Mouse (Mus musculus): ENCODE measurements at regions not wholly inside any gene's neighbourhood (a gene's known extent, or its start where the extent isn't known, plus 50 kb on each side); places are given as distances from the start of the nearest gene placed in this dataset.

DNA sequence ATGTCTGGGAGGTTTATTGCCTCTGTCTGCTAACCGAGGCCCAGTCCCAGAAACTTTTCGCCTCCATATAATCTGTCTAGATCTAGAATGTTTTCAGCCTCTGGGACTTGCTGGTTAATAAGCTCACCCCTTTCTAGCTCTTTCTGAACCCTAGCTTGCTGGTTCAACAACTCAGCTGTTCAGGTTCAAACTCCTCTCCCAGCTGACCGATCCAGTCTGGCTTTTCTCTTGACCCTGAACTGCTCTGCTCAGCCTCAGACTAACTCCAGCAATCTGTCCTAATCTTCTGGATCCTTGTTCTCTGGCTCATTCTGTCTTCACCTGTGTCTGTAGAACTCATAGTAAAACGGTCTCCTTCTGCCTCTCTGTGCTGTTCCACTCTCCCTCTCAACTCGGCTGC is 86.2 kb upstream of the Plxnc1 start:
- Histone ChIP-seq H3K4me1 (ENCODE audit: control insufficient read depth, insufficient read depth, low read length) (no peaks in the 10 kb centered on the region), H3K9ac (replicated peaks; ENCODE audit: low read depth, low read length) (no peak overlapping the region), H3K27me3 (ENCODE audit: control insufficient read depth, insufficient read depth, low read length) (no peaks in the 10 kb centered on the region), H3K4me3 (ENCODE audit: low read depth, low read length) (no peak overlapping the region), H3K36me3 (ENCODE audit: control insufficient read depth, insufficient read depth, low read length) (no peaks in the 10 kb centered on the region), H3K4me2 (ENCODE audit: low read depth, low read length) (no peak overlapping the region), H3K9me3 (ENCODE audit: control insufficient read depth, low read length) (no peaks in the 10 kb centered on the region), H3K27ac (ENCODE audit: low read depth, low read length) (no peak overlapping the region)
- ATAC-seq (ENCODE audit: low read depth) = no peak
- 73% methylated on average over 5 of the region's 5 CpGs for WGBS

GRCm38 (mm10) chr10:95029554-95029953 is 84.9 kb upstream of the Plxnc1 start:
- no peaks in the 10 kb centered on the region for H3K36me3 ChIP-seq (ENCODE audit: control insufficient read depth, insufficient read depth, low read length)
- H3K4me3 ChIP-seq (ENCODE audit: low read depth, low read length) = no peak overlapping the region
- H3K27me3 ChIP-seq (ENCODE audit: control insufficient read depth, insufficient read depth, low read length) = no peaks in the 10 kb centered on the region
- H3K9me3 ChIP-seq (ENCODE audit: control insufficient read depth, low read length) = no peaks in the 10 kb centered on the region
- H3K4me2 ChIP-seq (ENCODE audit: low read depth, low read length) = no peak overlapping the region
- no peak overlapping the region for H3K9ac ChIP-seq (replicated peaks; ENCODE audit: low read depth, low read length)
- no peaks in the 10 kb centered on the region for H3K4me1 ChIP-seq (ENCODE audit: control insufficient read depth, insufficient read depth, low read length)
- no peak overlapping the region for H3K27ac ChIP-seq (ENCODE audit: low read depth, low read length)
- WGBS = 87% methylated on average over 3 of the region's 3 CpGs
- ATAC-seq (ENCODE audit: low read depth) = no peak

DNA sequence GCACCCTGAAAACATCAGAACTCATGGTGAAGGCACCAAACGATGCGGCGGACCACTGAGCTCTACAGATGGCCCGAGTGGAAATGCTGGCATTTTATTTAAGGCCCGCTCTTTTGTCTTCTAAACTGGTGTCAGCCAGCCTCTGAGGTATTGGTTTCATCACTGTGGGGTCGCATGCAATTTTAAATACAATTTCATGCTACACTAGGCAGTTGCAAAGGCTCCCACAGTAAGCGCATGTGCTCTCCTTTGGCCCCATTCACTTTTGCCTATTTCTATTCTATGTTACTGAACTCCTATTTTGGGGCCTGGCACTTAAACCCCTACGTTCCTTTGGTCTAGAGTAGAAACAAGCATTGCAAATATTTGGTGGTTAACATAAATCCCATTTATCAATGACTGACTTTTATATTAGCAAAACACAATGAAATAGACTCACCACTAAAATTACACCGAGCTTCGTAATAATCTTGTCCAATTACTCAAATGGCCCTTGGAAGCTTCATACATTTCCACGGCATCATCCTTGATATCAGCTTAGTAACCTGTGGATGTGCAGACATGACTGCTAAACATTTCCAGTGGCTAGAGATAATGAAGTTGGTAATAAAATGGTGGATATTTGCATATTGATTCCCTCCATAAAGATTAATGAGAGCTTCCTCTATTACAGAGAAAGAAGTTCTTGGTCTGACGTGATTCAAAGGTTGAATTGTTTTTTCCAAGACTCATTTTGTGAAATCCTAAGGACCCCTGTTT is 81.1 kb upstream of the Plxnc1 start:
- H3K4me2 ChIP-seq (ENCODE audit: low read depth, low read length) = no peak overlapping the region
- WGBS = 43% methylated on average over 12 of the region's 12 CpGs
- H3K9me3 ChIP-seq (ENCODE audit: control insufficient read depth, low read length) = no peaks in the 10 kb centered on the region
- ATAC-seq (ENCODE audit: low read depth) = peak; percentile 71
- peak overlapping the region; percentile 49 for H3K27ac ChIP-seq (ENCODE audit: low read depth, low read length)
- no peaks in the 10 kb centered on the region for H3K4me1 ChIP-seq (ENCODE audit: control insufficient read depth, insufficient read depth, low read length)
- H3K36me3 ChIP-seq (ENCODE audit: control insufficient read depth, insufficient read depth, low read length) = no peaks in the 10 kb centered on the region
- no peak overlapping the region for H3K9ac ChIP-seq (replicated peaks; ENCODE audit: low read depth, low read length)
- no peaks in the 10 kb centered on the region for H3K27me3 ChIP-seq (ENCODE audit: control insufficient read depth, insufficient read depth, low read length)
- no peak overlapping the region for H3K4me3 ChIP-seq (ENCODE audit: low read depth, low read length)

GRCm38 (mm10) chr10:95021209-95021608 is 76.6 kb upstream of the Plxnc1 start:
- ATAC-seq (ENCODE audit: low read depth) = no peak
- Histone ChIP-seq H3K4me2 (ENCODE audit: low read depth, low read length) (no peak overlapping the region), H3K27me3 (ENCODE audit: control insufficient read depth, insufficient read depth, low read length) (no peaks in the 10 kb centered on the region), H3K4me3 (ENCODE audit: low read depth, low read length) (no peak overlapping the region), H3K4me1 (ENCODE audit: control insufficient read depth, insufficient read depth, low read length) (no peaks in the 10 kb centered on the region), H3K27ac (ENCODE audit: low read depth, low read length) (no peak overlapping the region), H3K9me3 (ENCODE audit: control insufficient read depth, low read length) (no peaks in the 10 kb centered on the region), H3K36me3 (ENCODE audit: control insufficient read depth, insufficient read depth, low read length) (no peaks in the 10 kb centered on the region), H3K9ac (replicated peaks; ENCODE audit: low read depth, low read length) (no peak overlapping the region)
- 59% methylated on average over 1 of the region's 1 CpGs for WGBS

- Histone ChIP-seq H3K27me3 (ENCODE audit: control insufficient read depth, insufficient read depth, low read length) (no peaks in the 10 kb centered on the region), H3K9ac (replicated peaks; ENCODE audit: low read depth, low read length) (no peak overlapping the region), H3K27ac (ENCODE audit: low read depth, low read length) (no peak overlapping the region), H3K4me2 (ENCODE audit: low read depth, low read length) (no peak overlapping the region), H3K36me3 (ENCODE audit: control insufficient read depth, insufficient read depth, low read length) (no peaks in the 10 kb centered on the region), H3K4me1 (ENCODE audit: control insufficient read depth, insufficient read depth, low read length) (no peaks in the 10 kb centered on the region), H3K9me3 (ENCODE audit: control insufficient read depth, low read length) (no peaks in the 10 kb centered on the region), H3K4me3 (ENCODE audit: low read depth, low read length) (no peak overlapping the region)
- WGBS = 94% methylated on average over 7 of the region's 7 CpGs
- ATAC-seq (ENCODE audit: low read depth) = no peak
Measured at GRCm38 (mm10) chr10:95016896-95017295, 72.3 kb upstream of the Plxnc1 start.

DNA sequence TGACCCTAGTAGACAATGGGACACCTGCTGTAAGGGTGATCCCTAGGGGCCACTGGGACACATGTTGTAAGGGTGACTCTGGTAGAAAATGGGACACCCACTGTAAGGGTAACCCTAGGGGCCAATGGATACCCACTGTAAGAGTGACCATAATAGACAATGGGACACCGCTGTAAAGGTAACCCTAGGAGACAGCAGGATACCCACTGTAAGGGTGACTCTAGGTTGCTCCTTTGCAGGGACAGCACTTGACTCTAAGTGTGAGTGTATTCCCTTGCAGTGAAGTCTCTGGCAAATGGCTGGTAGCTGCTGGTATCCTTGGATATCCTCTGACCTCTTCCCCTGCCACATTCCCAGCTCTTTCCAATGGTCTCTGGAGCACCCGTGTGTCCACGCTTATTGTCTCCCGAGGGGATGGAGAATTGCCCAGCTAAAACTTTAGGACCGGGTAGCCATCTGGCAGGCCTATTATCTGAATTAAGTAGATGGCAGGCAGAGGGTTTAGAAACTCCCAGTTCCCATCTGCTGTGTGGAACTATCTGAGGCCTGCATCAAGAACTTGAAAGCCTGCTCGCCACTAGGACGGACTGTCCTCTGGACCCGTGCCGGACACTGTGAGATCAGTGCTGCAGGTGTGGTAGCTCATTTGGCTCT is 70.8 kb upstream of the Plxnc1 start:
- no peak overlapping the region for H3K4me2 ChIP-seq (ENCODE audit: low read depth, low read length)
- H3K27ac ChIP-seq (ENCODE audit: low read depth, low read length) = no peak overlapping the region

DNA sequence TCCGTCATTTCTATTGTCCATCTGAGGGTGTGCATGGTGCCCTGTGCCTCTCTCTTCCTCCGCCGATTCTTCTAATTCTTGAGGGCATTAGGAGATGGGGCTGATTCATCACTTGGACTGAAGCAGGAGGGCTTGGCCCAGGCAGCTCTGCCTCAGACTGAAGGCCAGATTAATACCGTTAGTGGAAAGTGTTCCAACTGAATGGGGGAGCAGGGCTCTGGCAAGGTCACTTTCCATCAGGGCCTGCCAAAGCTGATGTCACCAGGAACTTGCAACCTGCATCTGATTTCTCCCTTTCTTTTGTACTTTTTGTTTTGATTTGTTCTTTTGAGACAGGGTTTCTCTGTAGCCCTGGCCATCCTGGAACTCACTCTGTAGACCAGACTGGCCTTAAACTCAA is 69.3 kb upstream of the Plxnc1 start:
- no peak overlapping the region for H3K27ac ChIP-seq (ENCODE audit: low read depth, low read length)
- no peak overlapping the region for H3K4me3 ChIP-seq (ENCODE audit: low read depth, low read length)
- H3K36me3 ChIP-seq (ENCODE audit: control insufficient read depth, insufficient read depth, low read length) = no peaks in the 10 kb centered on the region
- no peak for ATAC-seq (ENCODE audit: low read depth)
- H3K4me1 ChIP-seq (ENCODE audit: control insufficient read depth, insufficient read depth, low read length) = no peaks in the 10 kb centered on the region
- 76% methylated on average over 4 of the region's 4 CpGs for WGBS
- H3K27me3 ChIP-seq (ENCODE audit: control insufficient read depth, insufficient read depth, low read length) = no peaks in the 10 kb centered on the region
- no peak overlapping the region for H3K9ac ChIP-seq (replicated peaks; ENCODE audit: low read depth, low read length)
- no peaks in the 10 kb centered on the region for H3K9me3 ChIP-seq (ENCODE audit: control insufficient read depth, low read length)
- H3K4me2 ChIP-seq (ENCODE audit: low read depth, low read length) = no peak overlapping the region

More for the DNA sequence above, 70.8 kb upstream of the Plxnc1 start:
- WGBS = 59% methylated on average over 9 of the region's 9 CpGs
- Histone ChIP-seq H3K9ac (replicated peaks; ENCODE audit: low read depth, low read length) (no peak overlapping the region), H3K4me1 (ENCODE audit: control insufficient read depth, insufficient read depth, low read length) (no peaks in the 10 kb centered on the region), H3K27me3 (ENCODE audit: control insufficient read depth, insufficient read depth, low read length) (no peaks in the 10 kb centered on the region), H3K4me3 (ENCODE audit: low read depth, low read length) (no peak overlapping the region), H3K9me3 (ENCODE audit: control insufficient read depth, low read length) (no peaks in the 10 kb centered on the region), H3K36me3 (ENCODE audit: control insufficient read depth, insufficient read depth, low read length) (no peaks in the 10 kb centered on the region)
- peak; percentile 31; the same call in 1 of the 2 replicates for ATAC-seq (ENCODE audit: low read depth)

GRCm38 (mm10) chr10:95013213-95013915 is 68.7 kb upstream of the Plxnc1 start:
- Histone ChIP-seq H3K36me3 (ENCODE audit: control insufficient read depth, insufficient read depth, low read length) (no peaks in the 10 kb centered on the region), H3K9me3 (ENCODE audit: control insufficient read depth, low read length) (no peaks in the 10 kb centered on the region), H3K4me1 (ENCODE audit: control insufficient read depth, insufficient read depth, low read length) (no peaks in the 10 kb centered on the region), H3K9ac (replicated peaks; ENCODE audit: low read depth, low read length) (no peak overlapping the region), H3K27ac (ENCODE audit: low read depth, low read length) (no peak overlapping the region), H3K4me2 (ENCODE audit: low read depth, low read length) (no peak overlapping the region), H3K4me3 (ENCODE audit: low read depth, low read length) (no peak overlapping the region), H3K27me3 (ENCODE audit: control insufficient read depth, insufficient read depth, low read length) (no peaks in the 10 kb centered on the region)
- ATAC-seq (ENCODE audit: low read depth) = no peak
- WGBS = 95% methylated on average over 11 of the region's 11 CpGs

DNA sequence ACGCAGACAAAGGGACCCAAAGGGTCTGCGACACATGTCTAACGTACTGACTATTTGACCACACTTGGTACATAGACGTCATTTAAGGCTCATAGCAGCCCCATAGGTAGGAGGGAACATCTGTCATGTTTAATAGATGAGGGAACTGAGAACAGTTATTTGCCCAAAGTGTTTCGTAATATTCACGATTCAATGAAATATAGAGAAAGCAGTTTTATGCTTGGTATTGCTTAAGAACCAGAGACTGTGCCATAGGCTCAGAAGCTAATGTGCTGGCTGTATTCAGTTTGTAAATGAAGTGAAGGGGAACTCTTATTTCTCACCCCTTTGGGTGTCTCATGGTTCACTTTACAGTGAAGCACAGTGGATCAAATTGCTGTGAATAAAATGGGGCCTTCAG is 65.7 kb upstream of the Plxnc1 start:
- H3K9ac ChIP-seq (replicated peaks; ENCODE audit: low read depth, low read length) = no peak overlapping the region
- H3K27me3 ChIP-seq (ENCODE audit: control insufficient read depth, insufficient read depth, low read length) = no peaks in the 10 kb centered on the region
- H3K9me3 ChIP-seq (ENCODE audit: control insufficient read depth, low read length) = no peaks in the 10 kb centered on the region
- no peak overlapping the region for H3K4me3 ChIP-seq (ENCODE audit: low read depth, low read length)
- no peak overlapping the region for H3K27ac ChIP-seq (ENCODE audit: low read depth, low read length)
- 91% methylated on average over 6 of the region's 6 CpGs for WGBS
- H3K4me2 ChIP-seq (ENCODE audit: low read depth, low read length) = no peak overlapping the region
- ATAC-seq (ENCODE audit: low read depth) = no peak
- H3K36me3 ChIP-seq (ENCODE audit: control insufficient read depth, insufficient read depth, low read length) = no peaks in the 10 kb centered on the region
- no peaks in the 10 kb centered on the region for H3K4me1 ChIP-seq (ENCODE audit: control insufficient read depth, insufficient read depth, low read length)

All from neural tube, embryonic 14.5 days (tissue).